Mouse (Mus musculus): ENCODE measurements at regions not wholly inside any gene's neighbourhood (a gene's known extent, or its start where the extent isn't known, plus 50 kb on each side); places are given as distances from the start of the nearest gene placed in this dataset.

DNA sequence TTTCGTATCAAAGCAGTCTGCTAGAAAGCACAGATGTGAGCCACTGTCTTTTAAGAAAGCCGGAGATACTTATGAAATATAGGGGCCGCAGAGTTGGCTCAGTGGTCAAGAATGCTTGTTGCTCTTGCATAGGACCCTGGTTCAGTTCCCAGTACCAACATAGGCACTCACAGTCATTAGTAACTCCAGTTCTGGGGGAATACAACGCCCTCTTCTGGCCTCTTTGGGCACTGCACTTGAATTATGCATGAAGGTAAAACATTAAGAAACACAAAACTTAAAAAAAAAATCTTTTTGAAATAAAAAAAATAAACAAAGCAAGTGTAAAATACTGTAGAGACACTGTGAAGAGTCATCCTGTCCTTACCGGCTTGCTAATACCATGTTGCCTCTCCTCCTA, 94.7 kb upstream of the Irf2bp2 start:
- ATAC-seq (replicated peaks), result no peak
- Histone ChIP-seq H3K9ac (replicated peaks) (no peak overlapping the region), H3K4me2 (replicated peaks) (no peak overlapping the region), H3K36me3 (no peaks in the 10 kb centered on the region), H3K4me3 (no peak overlapping the region), H3K4me1 (no peaks in the 10 kb centered on the region), H3K27ac (replicated peaks) (no peak overlapping the region), H3K27me3 (no peaks in the 10 kb centered on the region), H3K9me3 (no peaks in the 10 kb centered on the region)
- WGBS, result 81% methylated on average over 5 of the region's 5 CpGs

DNA sequence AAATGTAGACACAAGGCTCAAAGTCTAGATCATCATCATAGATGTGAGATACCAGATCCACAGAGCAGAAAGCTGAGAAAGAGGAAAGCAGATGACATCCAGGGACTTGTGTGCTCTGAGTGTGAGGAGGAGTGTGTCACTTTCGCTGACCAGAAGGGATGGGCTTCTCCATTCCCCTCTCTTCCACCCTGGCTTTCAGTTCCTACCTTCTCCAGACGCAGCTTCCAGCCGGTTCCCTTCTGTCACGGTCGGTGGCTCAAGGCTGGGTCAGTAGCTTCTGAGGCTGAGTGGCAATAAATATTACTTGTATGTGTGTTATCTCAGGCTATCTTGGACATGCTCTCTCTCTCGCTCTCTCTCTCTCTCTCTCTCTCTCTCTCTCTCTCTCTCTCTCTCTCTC, 94.2 kb upstream of the Irf2bp2 start:
- Histone ChIP-seq H3K9ac (replicated peaks) (no peak overlapping the region), H3K4me3 (no peak overlapping the region), H3K36me3 (no peaks in the 10 kb centered on the region), H3K4me2 (replicated peaks) (no peak overlapping the region), H3K9me3 (no peaks in the 10 kb centered on the region), H3K27me3 (no peaks in the 10 kb centered on the region), H3K4me1 (peaks cover 3% of the 10 kb centered on the region; the same call in 1 of the 2 replicates), H3K27ac (replicated peaks) (no peak overlapping the region)
- ATAC-seq (replicated peaks), result no peak
- WGBS, result 96% methylated on average over 6 of the region's 6 CpGs

DNA sequence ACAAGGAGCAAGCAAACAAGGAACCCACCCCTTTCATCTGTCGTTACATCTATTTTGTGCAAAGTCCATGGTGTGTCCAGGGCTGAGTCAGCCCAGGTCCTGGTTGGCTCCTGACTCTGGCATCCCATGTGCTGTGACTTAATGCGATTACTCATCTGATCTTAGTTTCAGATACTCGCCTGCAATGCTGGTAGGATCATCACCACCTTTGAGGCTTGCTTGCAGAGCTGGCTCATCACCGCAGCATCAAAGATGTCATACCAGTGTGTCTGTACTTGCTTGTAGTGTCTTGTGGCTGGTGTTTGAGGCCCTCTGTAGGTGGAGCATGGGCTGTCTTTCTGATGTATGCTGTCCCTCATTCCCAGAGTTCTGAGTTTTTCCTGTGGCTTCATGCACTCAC, 93.0 kb upstream of the Irf2bp2 start:
- H3K4me2 ChIP-seq (replicated peaks), result no peak overlapping the region
- no peaks in the 10 kb centered on the region for H3K9me3 ChIP-seq
- H3K27ac ChIP-seq (replicated peaks), result no peak overlapping the region
- H3K4me1 ChIP-seq, result peaks cover 13% of the 10 kb centered on the region
- H3K36me3 ChIP-seq, result no peaks in the 10 kb centered on the region
- no peaks in the 10 kb centered on the region for H3K27me3 ChIP-seq
- H3K9ac ChIP-seq (replicated peaks), result no peak overlapping the region
- no peak overlapping the region for H3K4me3 ChIP-seq
- WGBS, result 94% methylated on average over 4 of the region's 4 CpGs
- no peak for ATAC-seq (replicated peaks)

DNA sequence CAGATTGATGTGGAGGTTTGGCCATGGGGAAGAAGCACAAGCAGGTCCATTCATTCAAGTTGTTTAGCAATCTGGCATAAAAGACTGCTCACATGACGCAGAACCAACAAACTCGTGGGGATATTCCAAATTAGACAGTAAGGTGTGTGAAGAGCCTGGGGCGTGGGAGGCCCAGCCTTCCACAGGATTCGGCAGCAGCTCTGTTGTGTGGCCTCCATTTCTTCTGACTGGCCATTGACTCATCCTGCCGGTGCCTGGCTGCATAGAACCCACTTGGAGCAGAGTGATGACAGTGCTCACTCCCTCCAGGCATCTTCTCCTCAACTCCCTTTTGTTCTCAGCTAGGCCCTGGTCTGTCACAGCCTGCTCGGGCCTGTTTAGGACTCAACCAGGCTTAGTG, 91.6 kb upstream of the Irf2bp2 start:
- no peak overlapping the region for H3K4me2 ChIP-seq (replicated peaks)
- no peaks in the 10 kb centered on the region for H3K27me3 ChIP-seq
- no peak overlapping the region for H3K9ac ChIP-seq (replicated peaks)
- no peak for ATAC-seq (replicated peaks)
- no peaks in the 10 kb centered on the region for H3K36me3 ChIP-seq
- H3K4me1 ChIP-seq, result peaks cover 13% of the 10 kb centered on the region
- no peak overlapping the region for H3K27ac ChIP-seq (replicated peaks)
- WGBS, result 75% methylated on average over 6 of the region's 6 CpGs
- H3K9me3 ChIP-seq, result no peaks in the 10 kb centered on the region
- no peak overlapping the region for H3K4me3 ChIP-seq

DNA sequence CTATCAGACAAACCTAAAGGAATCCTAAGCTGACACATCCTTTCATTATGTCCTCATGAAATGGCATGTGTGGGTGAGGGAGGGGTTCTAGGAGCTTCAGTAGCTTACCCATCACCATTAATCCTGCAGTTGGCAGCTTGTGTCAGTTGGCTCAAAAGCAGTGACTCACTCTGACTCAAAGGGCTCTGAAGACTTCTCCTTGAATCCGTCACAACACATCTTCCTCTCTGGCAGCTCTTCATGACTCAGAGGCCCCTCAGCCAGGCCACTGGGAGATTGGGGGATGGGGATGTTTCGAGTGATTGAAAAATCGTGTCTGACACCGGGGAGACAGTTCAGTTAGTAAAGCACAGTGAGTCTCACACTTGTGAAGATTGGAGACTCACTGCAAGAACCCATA, 90.2 kb upstream of the Irf2bp2 start:
- H3K4me1 ChIP-seq, result peaks cover 13% of the 10 kb centered on the region
- H3K9me3 ChIP-seq, result no peaks in the 10 kb centered on the region
- H3K27ac ChIP-seq (replicated peaks), result no peak overlapping the region; the same call in 1 of the 2 replicates
- ATAC-seq (replicated peaks), result no peak
- WGBS, result 67% methylated on average over 4 of the region's 4 CpGs
- H3K36me3 ChIP-seq, result no peaks in the 10 kb centered on the region
- H3K4me2 ChIP-seq (replicated peaks), result no peak overlapping the region
- H3K27me3 ChIP-seq, result no peaks in the 10 kb centered on the region
- no peak overlapping the region for H3K9ac ChIP-seq (replicated peaks)
- no peak overlapping the region for H3K4me3 ChIP-seq

DNA sequence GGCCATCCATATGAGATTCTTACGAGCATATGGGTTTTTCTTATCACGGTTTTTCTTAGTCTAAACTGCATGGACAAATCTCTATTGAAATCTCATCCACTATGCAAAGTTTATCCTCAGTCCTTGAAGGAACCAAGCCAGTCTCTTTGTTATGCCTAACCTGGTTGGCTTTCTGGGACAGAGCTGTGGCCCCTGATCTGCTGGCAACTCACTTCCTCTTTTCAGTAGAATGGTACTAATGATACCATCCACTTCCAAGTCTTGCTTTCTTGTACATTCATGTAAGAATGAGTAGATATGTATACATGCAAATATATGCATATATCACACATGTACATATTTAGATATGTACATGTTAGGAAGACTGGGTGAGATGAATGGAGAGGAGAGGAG, 89.8 kb upstream of the Irf2bp2 start:
- H3K9ac ChIP-seq (replicated peaks), result no peak overlapping the region
- H3K9me3 ChIP-seq, result no peaks in the 10 kb centered on the region
- no peak overlapping the region for H3K4me2 ChIP-seq (replicated peaks)
- 80% methylated on average over 2 of the region's 2 CpGs for whole genome bisulfite sequencing
- H3K27ac ChIP-seq (replicated peaks), result no peak overlapping the region; the same call in 1 of the 2 replicates
- no peaks in the 10 kb centered on the region for H3K36me3 ChIP-seq
- H3K4me1 ChIP-seq, result peaks cover 15% of the 10 kb centered on the region
- H3K27me3 ChIP-seq, result no peaks in the 10 kb centered on the region
- no peak overlapping the region for H3K4me3 ChIP-seq
- no peak for ATAC-seq (replicated peaks)

DNA sequence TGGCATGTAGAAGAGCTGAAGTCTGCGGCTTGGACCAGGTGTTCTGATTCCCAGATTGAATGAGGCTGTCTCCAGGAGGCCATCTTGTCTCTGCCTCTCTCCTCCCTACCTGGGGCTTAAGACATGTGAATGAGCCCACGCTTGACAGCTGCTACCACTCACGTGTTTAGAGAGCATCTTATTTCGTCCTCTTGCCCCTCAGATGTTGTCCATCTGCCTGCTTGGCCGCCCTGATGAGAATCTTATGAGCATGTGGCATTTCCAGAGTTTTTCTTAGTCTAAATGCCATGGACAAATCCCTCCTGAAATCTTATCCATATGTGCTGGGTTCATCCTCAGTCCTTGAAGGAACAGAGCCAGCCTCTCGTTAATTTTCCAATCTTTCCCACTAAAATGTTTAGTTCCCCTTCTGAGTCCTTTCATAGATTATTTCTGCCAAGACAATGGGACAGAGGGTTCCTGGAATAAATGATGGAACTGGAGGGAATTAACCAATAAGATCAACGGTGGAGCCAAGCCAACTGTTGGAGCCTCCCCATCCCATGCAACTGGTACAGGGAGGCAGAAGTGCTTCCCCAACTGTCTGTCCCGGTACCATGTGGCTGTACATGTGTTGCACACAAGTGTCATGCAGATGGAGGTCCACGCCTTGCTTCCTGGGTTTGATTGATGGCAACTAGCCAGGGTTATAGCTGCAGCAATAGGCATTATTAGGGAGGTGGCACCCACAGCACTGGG, 89.2 kb upstream of the Irf2bp2 start:
- H3K9me3 ChIP-seq, result no peaks in the 10 kb centered on the region
- H3K4me3 ChIP-seq, result no peak overlapping the region
- H3K9ac ChIP-seq (replicated peaks), result no peak overlapping the region
- H3K36me3 ChIP-seq, result no peaks in the 10 kb centered on the region
- no peaks in the 10 kb centered on the region for H3K27me3 ChIP-seq
- WGBS, result 63% methylated on average over 9 of the region's 9 CpGs
- H3K4me2 ChIP-seq (replicated peaks), result no peak overlapping the region
- H3K4me1 ChIP-seq, result peaks cover 21% of the 10 kb centered on the region
- peak; percentile 71; the same call in 1 of the 2 replicates for ATAC-seq (replicated peaks)
- H3K27ac ChIP-seq (replicated peaks), result peak overlapping the region; percentile 37; the same call in 1 of the 2 replicates

DNA sequence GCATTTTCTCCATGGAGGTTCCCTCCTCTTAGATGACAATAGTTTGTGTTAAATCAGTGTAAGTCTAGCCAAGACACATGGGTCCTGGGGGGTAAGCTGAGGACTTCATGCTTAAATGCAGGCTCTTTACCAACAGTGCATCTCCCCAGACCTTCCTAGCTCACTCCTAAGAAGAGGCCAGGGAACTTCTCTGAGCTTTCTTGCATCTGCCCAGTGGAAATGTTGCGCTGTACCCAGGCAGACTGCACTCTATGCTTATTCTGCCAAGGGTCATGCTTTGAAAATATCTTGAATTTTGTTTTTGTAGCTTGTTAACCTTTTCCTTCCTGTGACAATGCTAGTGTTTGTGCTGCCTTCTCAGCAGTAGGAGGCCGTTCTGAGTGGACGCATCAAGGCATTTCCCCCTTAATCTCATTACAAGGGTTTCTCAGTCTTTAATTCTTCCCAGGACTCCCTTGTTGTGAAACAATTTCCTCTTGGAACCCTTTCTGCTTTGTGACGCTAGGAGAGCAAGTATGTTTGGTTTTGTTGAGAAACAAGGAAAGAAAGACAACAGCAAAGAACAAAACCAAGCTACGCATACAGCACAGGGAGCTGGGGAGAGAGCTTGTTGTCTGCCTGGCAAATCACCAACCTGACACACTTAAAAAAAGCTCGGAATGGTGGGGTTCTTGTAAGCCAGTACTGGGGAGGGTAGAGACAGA, 88.3 kb upstream of the Irf2bp2 start:
- no peak overlapping the region for H3K4me3 ChIP-seq
- no peak overlapping the region for H3K4me2 ChIP-seq (replicated peaks)
- H3K36me3 ChIP-seq, result no peaks in the 10 kb centered on the region
- no peaks in the 10 kb centered on the region for H3K9me3 ChIP-seq
- peaks cover 28% of the 10 kb centered on the region for H3K4me1 ChIP-seq
- peak overlapping the region; percentile 31; the same call in 1 of the 2 replicates for H3K27ac ChIP-seq (replicated peaks)
- no peak for ATAC-seq (replicated peaks)
- H3K9ac ChIP-seq (replicated peaks), result no peak overlapping the region
- no peaks in the 10 kb centered on the region for H3K27me3 ChIP-seq
- 32% methylated on average over 6 of the region's 6 CpGs for WGBS

DNA sequence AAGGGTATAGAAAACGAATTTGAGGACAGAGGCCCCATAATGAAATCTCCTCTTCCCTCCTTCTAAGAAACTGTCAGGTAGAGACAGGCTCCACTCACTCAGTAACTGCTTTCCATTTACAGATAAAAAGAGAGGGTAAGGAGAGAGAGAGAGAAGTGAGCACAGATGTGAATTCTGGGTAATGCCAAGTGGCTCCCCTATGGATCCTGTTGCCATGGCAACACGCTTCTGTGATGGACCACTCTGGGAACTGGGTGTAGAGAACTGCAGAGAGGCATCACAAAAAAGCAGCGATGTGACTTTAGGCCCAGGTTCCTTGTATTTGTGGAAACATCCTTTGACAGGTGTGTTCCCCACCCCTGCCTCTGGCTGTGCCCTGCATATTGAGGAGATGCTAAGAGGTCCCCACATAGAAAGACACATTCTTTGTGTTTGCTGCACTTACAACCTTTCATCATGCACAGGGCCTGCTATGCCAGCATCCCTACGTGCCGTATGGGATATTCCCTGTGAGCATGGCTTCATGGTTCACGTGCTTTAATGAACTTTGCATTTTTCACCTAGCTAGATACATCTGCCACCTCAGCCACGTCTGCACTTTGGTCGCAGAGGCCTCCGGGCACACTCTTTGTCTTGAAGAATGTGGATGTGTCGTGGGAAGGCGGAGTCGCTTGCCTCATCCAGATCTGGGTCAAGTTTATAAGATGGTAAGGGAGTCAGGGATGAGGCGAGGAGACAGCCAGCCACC, 84.4 kb upstream of the Irf2bp2 start:
- Histone ChIP-seq H3K4me1 (peaks cover 26% of the 10 kb centered on the region), H3K4me3 (no peak overlapping the region), H3K27ac (replicated peaks) (peak overlapping the region; percentile 82), H3K9me3 (no peaks in the 10 kb centered on the region), H3K4me2 (replicated peaks) (no peak overlapping the region), H3K9ac (replicated peaks) (no peak overlapping the region), H3K27me3 (no peaks in the 10 kb centered on the region), H3K36me3 (no peaks in the 10 kb centered on the region)
- WGBS, result 58% methylated on average over 13 of the region's 13 CpGs
- peak; percentile 73 for ATAC-seq (replicated peaks)

DNA sequence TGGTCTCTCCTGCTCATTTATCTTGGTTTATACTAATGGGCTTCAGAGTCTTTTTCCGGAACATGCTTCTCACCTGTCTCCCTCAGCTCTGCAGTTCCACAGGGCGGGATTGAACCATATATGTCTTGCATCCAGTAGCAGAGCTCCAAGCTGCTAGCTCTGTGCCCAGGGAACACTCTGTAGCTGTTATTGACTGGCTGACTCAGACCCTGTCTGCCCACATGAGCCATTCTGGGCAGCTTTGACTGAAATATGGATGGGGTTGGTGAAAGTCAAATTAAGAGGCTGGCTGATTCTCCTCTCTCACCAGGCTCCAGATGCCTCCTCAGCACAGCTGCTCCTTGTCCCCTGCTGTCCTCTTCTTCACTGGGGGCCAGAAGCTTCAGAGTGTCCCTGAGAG, 81.4 kb upstream of the Irf2bp2 start:
- no peak overlapping the region for H3K9ac ChIP-seq (replicated peaks)
- H3K27me3 ChIP-seq, result no peaks in the 10 kb centered on the region
- peaks cover 17% of the 10 kb centered on the region for H3K4me1 ChIP-seq
- no peak overlapping the region for H3K4me3 ChIP-seq
- H3K9me3 ChIP-seq, result no peaks in the 10 kb centered on the region
- ATAC-seq (replicated peaks), result no peak
- WGBS, result 94% methylated on average over 2 of the region's 2 CpGs
- H3K27ac ChIP-seq (replicated peaks), result no peak overlapping the region
- no peak overlapping the region for H3K4me2 ChIP-seq (replicated peaks)
- no peaks in the 10 kb centered on the region for H3K36me3 ChIP-seq

DNA sequence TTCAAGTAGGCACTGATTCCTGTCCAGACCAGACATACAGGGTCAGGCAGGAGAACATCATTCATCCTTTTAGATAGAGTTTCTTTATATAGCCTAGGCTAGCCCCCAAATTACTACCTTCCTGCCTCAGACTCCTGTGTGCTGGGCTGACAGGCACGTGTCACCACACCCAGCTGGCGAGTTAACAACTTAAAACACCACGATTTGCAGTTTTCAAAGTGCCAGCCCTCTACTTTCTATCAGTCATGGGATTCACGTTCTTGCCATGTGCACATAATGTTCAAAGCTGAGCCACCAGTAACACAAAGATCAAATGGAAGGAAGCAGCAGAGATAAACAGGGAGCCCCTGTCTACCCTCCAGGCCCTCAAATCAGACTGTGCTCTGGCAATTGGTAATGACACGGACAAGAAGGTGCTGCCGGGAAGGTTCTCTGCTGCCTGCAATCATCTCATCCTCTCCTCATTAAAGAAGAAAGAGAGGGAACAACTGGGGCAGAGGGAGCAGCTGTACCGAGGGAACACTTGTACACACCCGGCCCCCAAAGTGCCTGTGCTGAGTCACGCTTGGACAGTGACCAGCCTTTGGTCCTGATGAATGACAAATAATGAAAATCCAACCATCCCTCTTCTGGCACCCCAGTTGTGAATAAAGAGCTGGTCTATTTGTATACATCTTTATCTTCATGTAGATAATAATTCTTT, 79.4 kb upstream of the Irf2bp2 start:
- H3K9ac ChIP-seq (replicated peaks), result no peak overlapping the region
- H3K27ac ChIP-seq (replicated peaks), result no peak overlapping the region
- H3K36me3 ChIP-seq, result no peaks in the 10 kb centered on the region
- no peak for ATAC-seq (replicated peaks)
- no peak overlapping the region for H3K4me3 ChIP-seq
- WGBS, result 72% methylated on average over 9 of the region's 9 CpGs
- H3K9me3 ChIP-seq, result no peaks in the 10 kb centered on the region
- H3K27me3 ChIP-seq, result no peaks in the 10 kb centered on the region
- H3K4me2 ChIP-seq (replicated peaks), result no peak overlapping the region
- H3K4me1 ChIP-seq, result peaks cover 27% of the 10 kb centered on the region

DNA sequence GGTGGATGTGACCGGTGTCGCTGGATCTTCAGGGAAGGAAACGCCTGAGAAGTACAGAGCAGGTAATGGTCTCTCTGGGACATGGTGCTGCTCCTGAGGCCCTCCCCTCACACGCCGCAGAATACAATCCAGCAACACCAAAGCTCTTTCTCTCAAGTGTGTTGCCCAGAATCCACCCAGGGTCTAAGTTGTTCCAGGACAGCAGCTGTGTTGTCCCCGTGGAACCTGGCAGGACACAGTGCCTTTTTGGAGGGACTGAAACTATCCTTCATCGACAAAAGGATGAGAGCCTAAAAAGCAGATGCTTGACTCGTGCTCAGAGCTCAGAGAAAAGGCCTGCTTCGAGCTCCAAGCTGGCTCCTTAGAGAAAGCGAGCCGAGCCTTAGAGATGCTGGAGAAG, 77.8 kb upstream of the Irf2bp2 start:
- H3K4me1 ChIP-seq, result peaks cover 35% of the 10 kb centered on the region
- H3K4me2 ChIP-seq (replicated peaks), result no peak overlapping the region
- H3K4me3 ChIP-seq, result no peak overlapping the region
- no peak for ATAC-seq (replicated peaks)
- no peak overlapping the region for H3K9ac ChIP-seq (replicated peaks)
- H3K27me3 ChIP-seq, result no peaks in the 10 kb centered on the region
- H3K27ac ChIP-seq (replicated peaks), result no peak overlapping the region
- H3K36me3 ChIP-seq, result no peaks in the 10 kb centered on the region
- H3K9me3 ChIP-seq, result no peaks in the 10 kb centered on the region
- WGBS, result 88% methylated on average over 11 of the region's 11 CpGs

Measured in forebrain, embryonic 15.5 days (tissue).